Mouse (Mus musculus): ENCODE data around the gene Gpr153. TPM values are rescaled to one million over a fixed set of nuclear protein-coding genes. Genes with fewer than 3 reads are reported as not detected.
A peak's percentile ranks its signal among the peaks of the same experiment; 100 is the strongest.

The Gpr153 gene
- polyA plus RNA-seq, 1 experiment from 2014 or later: 11.2 TPM

DNA sequence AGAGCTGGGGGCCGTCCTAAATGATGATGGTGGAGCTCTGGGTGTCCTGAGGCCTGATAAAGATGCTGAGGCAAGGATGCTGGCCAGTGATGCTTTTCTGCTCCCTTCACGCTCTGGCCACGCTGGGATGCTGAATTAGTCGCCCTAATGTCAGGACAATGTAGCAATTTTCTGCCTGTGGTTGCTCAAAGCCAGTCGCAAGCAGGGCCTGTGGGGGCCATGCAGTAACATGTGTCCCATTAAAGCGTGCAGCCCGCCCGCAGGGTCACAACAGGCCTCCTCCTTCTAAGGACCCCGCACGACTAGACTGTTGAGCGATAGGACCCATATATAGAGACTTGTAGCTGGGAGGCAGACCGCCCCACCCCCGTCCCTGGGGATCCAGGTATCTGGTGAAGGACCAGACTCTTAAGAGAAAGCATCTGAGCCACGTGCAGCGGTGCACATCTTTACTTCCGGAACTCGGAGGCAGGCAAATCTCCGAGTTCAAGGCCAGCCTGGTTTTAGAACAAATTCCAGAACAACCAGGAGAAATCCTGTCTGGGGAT, 14.4 kb downstream of the Gpr153 start:
- no peak overlapping the region for H3K27ac ChIP-seq
- no peaks in the 10 kb centered on the region for H3K9me3 ChIP-seq (replicated peaks)
- H3K4me2 ChIP-seq: no peak overlapping the region
- no peak overlapping the region for H3K9ac ChIP-seq
- peaks cover 91% of the 10 kb centered on the region for H3K27me3 ChIP-seq
- no peak overlapping the region for H3K4me3 ChIP-seq
- peaks cover 19% of the 10 kb centered on the region for H3K4me1 ChIP-seq (replicated peaks)
- WGBS: 56% methylated on average over 18 of the region's 18 CpGs
- ATAC-seq (replicated peaks; ENCODE audit: insufficient number of reproducible peaks, insufficient read depth, low FRiP score, low read depth): no peak
- H3K36me3 ChIP-seq: no peaks in the 10 kb centered on the region

GRCm38 (mm10) chr4:152290385-152290784, 16.4 kb downstream of the Gpr153 start:
- Histone ChIP-seq H3K27ac (no peak overlapping the region), H3K9ac (no peak overlapping the region)
- WGBS: 1% methylated on average over 39 of the region's 39 CpGs

DNA sequence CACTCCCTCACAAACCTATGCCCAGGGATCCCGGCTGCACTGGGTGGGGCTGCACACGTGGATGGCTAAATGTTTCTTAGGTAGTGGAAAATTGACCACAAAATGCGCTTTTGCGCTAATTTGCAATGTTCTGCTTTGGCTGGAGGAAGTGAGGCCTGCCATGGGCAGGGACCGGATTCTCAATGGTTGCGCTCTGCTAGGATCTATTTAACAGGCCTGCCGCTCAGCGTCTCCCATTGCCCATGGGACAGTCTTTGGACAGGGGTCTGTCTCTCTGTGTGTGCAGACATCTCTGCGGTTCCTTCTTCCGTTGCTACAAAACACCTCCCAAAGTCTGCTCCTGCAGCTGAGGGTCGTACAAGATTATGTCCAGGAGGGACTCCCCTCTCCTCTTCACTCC, 17.0 kb downstream of the Gpr153 start:
- peaks cover 74% of the 10 kb centered on the region for H3K27me3 ChIP-seq
- H3K9me3 ChIP-seq (replicated peaks): no peaks in the 10 kb centered on the region
- no peak overlapping the region for H3K4me2 ChIP-seq
- H3K4me3 ChIP-seq: no peak overlapping the region; the same call in 1 of the 2 replicates
- H3K36me3 ChIP-seq: no peaks in the 10 kb centered on the region
- peaks cover 23% of the 10 kb centered on the region for H3K4me1 ChIP-seq (replicated peaks)
- H3K9ac ChIP-seq: no peak overlapping the region
- ATAC-seq (replicated peaks; ENCODE audit: insufficient number of reproducible peaks, insufficient read depth, low FRiP score, low read depth): no peak
- H3K27ac ChIP-seq: no peak overlapping the region
- 26% methylated on average over 11 of the region's 11 CpGs for WGBS

More at GRCm38 (mm10) chr4:152290385-152290784, 16.4 kb downstream of the Gpr153 start:
- Histone ChIP-seq H3K4me3 (peak overlapping the region; percentile 24), H3K27me3 (peaks cover 80% of the 10 kb centered on the region), H3K4me1 (replicated peaks) (peaks cover 19% of the 10 kb centered on the region), H3K36me3 (no peaks in the 10 kb centered on the region), H3K9me3 (replicated peaks) (no peaks in the 10 kb centered on the region), H3K4me2 (peak overlapping the region; percentile 30; the same call in 1 of the 2 replicates)
- no peak for ATAC-seq (replicated peaks; ENCODE audit: insufficient number of reproducible peaks, insufficient read depth, low FRiP score, low read depth)

DNA sequence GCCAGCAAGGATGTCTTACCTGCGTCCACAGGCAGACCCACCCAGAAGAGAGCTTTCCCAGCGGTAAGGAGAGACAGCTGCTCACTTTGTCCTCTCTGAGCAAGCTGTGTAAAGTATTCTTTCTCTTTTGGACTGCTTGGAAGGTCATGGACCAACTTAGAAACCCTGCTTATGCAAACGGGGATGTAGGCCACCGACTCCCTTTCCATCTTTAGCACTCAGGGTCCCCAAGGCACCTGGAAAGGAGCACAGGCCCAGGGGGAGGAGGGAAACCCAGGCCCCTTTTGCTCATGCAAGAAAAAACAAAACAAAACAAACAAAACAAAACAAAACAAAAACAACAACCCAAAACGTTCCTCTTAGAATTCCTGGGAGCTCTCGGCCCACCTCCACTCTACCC, 17.5 kb downstream of the Gpr153 start, which contains the start of gene Hes3:
Gene Hes3 (minus strand): TSS at position 101 of the 400 bp plus-strand sequence.
- Histone ChIP-seq H3K4me2 (peak within 1 kb of the TSS; percentile 30; the same call in 1 of the 2 replicates), H3K36me3 (no peaks in the 10 kb centered on the region), H3K9ac (no peak within 1 kb of the TSS), H3K9me3 (replicated peaks) (no peaks in the 10 kb centered on the region), H3K27ac (no peak within 1 kb of the TSS), H3K4me1 (replicated peaks) (peaks cover 21% of the 10 kb centered on the region), H3K27me3 (peaks cover 68% of the 10 kb centered on the region), H3K4me3 (peak within 1 kb of the TSS; percentile 24)
- ATAC-seq (replicated peaks; ENCODE audit: insufficient number of reproducible peaks, insufficient read depth, low FRiP score, low read depth): no peak
- 29% methylated on average over 6 of the region's 6 CpGs for WGBS

DNA sequence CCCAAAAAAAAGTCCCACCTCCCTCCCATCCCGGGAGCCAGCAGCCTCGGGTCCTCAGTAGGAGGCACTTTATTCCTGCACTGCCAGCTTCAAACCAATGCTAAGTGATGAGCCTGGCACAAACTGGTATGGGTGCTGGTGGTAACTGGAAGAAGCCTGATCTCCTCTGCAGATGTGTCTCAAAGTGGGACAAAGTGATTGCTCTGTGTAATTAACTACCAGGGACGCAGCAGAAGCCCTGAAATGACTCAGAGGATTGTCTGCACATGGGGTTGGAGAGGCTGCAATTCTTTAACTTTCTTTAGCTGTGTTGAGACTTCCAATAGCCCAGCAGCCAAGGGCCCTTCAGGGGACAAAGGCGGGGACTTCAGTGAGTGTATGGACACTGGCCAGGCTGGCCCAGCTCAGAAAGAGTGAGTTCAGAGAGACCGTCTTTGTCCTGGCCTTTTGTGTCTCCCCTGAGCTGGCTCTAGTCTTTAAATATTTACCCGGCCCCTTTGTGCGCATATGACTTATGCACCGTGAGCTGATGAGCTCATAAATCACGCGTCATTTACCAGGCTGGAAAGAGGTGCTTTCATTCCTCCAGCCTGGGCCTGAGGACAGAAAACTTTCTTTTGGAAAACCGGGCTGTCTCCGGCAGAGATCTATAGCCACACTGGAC, 18.2 kb downstream of the Gpr153 start:
- Histone ChIP-seq H3K9me3 (replicated peaks) (no peaks in the 10 kb centered on the region), H3K4me2 (no peak overlapping the region), H3K4me1 (replicated peaks) (peaks cover 17% of the 10 kb centered on the region), H3K27me3 (peaks cover 62% of the 10 kb centered on the region), H3K36me3 (no peaks in the 10 kb centered on the region), H3K9ac (no peak overlapping the region), H3K4me3 (no peak overlapping the region), H3K27ac (no peak overlapping the region)
- no peak for ATAC-seq (replicated peaks; ENCODE audit: insufficient number of reproducible peaks, insufficient read depth, low FRiP score, low read depth)
- WGBS: 43% methylated on average over 12 of the region's 12 CpGs

GRCm38 (mm10) chr4:152294188-152294929, 20.3 kb downstream of the Gpr153 start:
- H3K27ac ChIP-seq: peak overlapping the region; percentile 24; the same call in 1 of the 2 replicates
- no peak overlapping the region for H3K4me3 ChIP-seq
- H3K36me3 ChIP-seq: no peaks in the 10 kb centered on the region
- H3K4me2 ChIP-seq: no peak overlapping the region
- H3K9ac ChIP-seq: no peak overlapping the region
- WGBS: 48% methylated on average over 10 of the region's 10 CpGs
- peaks cover 46% of the 10 kb centered on the region for H3K27me3 ChIP-seq
- peaks cover 32% of the 10 kb centered on the region for H3K4me1 ChIP-seq (replicated peaks)
- no peaks in the 10 kb centered on the region for H3K9me3 ChIP-seq (replicated peaks)
- ATAC-seq (replicated peaks; ENCODE audit: insufficient number of reproducible peaks, insufficient read depth, low FRiP score, low read depth): no peak

DNA sequence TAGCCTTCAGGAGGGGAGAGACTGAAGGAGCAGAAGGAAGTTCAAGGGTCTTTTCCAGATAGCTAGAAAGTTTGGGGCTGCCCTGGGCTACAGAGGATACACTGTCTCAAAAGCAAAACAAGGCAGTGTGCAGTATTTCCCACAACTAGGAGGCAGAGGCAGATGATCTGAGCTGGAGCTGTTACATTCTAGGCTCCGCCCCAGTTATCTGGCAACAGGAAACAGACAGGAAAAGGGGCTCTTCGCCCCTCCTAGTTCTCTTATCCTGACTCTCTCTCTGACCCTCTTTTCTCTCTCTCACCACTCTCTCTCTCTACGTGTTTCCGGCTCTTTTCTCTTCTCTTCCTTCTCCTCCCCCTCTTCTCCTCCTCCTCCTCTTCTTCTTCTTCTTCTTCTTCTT, 21.9 kb downstream of the Gpr153 start:
- Histone ChIP-seq H3K27me3 (peaks cover 32% of the 10 kb centered on the region), H3K4me3 (no peak overlapping the region), H3K36me3 (peaks cover 12% of the 10 kb centered on the region; the same call in 1 of the 2 replicates), H3K4me1 (replicated peaks) (peaks cover 26% of the 10 kb centered on the region), H3K27ac (peak overlapping the region; percentile 43), H3K9me3 (replicated peaks) (no peaks in the 10 kb centered on the region), H3K4me2 (peak overlapping the region; percentile 14; the same call in 1 of the 2 replicates), H3K9ac (no peak overlapping the region)
- WGBS: 29% methylated on average over 4 of the region's 4 CpGs
- ATAC-seq (replicated peaks; ENCODE audit: insufficient number of reproducible peaks, insufficient read depth, low FRiP score, low read depth): no peak

DNA sequence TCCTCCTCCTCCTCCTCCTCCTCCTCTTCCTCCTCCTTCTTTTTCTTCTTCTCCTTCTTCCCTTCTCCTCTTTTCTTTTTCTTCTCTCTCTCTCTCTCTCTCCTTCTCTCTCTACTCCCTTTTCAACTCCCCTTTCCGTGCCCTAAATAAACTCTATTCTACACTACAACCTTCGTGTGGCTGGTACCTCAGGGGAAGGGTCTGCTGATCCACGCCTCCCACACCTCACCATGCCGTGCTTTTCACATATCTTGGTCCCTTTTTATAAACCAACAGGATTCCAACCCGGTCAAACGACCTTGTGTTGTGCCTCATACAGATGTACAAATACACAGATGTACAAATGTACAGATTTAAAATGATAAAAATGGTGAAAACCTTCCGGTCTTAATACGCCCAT, 22.3 kb downstream of the Gpr153 start:
- Histone ChIP-seq H3K36me3 (peaks cover 12% of the 10 kb centered on the region; the same call in 1 of the 2 replicates), H3K27me3 (peaks cover 27% of the 10 kb centered on the region), H3K4me2 (peak overlapping the region; percentile 74), H3K27ac (peak overlapping the region; percentile 84), H3K4me3 (peak overlapping the region; percentile 96), H3K4me1 (replicated peaks) (peaks cover 26% of the 10 kb centered on the region), H3K9me3 (replicated peaks) (no peaks in the 10 kb centered on the region), H3K9ac (peak overlapping the region; percentile 63)
- ATAC-seq (replicated peaks; ENCODE audit: insufficient number of reproducible peaks, insufficient read depth, low FRiP score, low read depth): no peak
- WGBS: 13% methylated on average over 8 of the region's 8 CpGs

- peak within 1 kb of the TSS; percentile 91 for H3K4me2 ChIP-seq
- H3K36me3 ChIP-seq: peaks cover 12% of the 10 kb centered on the region; the same call in 1 of the 2 replicates
- H3K4me1 ChIP-seq (replicated peaks): peaks cover 26% of the 10 kb centered on the region
- H3K4me3 ChIP-seq: peak within 1 kb of the TSS; percentile 96
- peaks cover 19% of the 10 kb centered on the region for H3K27me3 ChIP-seq
- ATAC-seq (replicated peaks; ENCODE audit: insufficient number of reproducible peaks, insufficient read depth, low FRiP score, low read depth): peak; percentile 98
- WGBS: under 1% methylated on average over 119 of the region's 119 CpGs
- H3K9me3 ChIP-seq (replicated peaks): no peaks in the 10 kb centered on the region
- H3K9ac ChIP-seq: peak within 1 kb of the TSS; percentile 97
- peak within 1 kb of the TSS; percentile 84 for H3K27ac ChIP-seq
Observed at GRCm38 (mm10) chr4:152296874-152297861, 23.1 kb downstream of the Gpr153 start, which contains the start of gene Icmt. Gene Icmt, plus strand, starts transcription at chr4:152297227.

DNA sequence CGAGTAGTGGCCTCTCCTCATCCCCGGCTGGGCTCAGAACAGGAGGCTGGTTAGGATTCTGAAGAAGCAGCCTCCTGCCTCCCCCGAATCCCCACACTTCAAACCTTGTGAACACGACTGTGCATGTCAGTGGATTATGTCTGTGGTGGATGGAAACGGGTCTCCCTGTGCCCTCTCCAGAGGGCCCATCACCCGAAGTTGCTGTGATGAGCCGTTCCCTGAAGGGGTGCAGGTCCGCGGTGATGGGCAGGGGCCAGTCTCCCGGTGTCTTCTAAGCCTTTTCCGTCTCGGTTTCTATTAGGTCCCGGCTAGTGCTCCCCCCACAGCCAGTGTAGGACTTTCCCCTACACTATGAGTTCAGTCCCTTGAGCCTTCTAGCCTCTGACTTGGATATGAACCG, 24.8 kb downstream of the Gpr153 start:
- peaks cover 26% of the 10 kb centered on the region for H3K4me1 ChIP-seq (replicated peaks)
- 79% methylated on average over 14 of the region's 14 CpGs for WGBS
- ATAC-seq (replicated peaks; ENCODE audit: insufficient number of reproducible peaks, insufficient read depth, low FRiP score, low read depth): no peak
- no peaks in the 10 kb centered on the region for H3K9me3 ChIP-seq (replicated peaks)
- H3K9ac ChIP-seq: no peak overlapping the region
- no peak overlapping the region for H3K4me2 ChIP-seq
- peaks cover 21% of the 10 kb centered on the region; the same call in 1 of the 2 replicates for H3K36me3 ChIP-seq
- H3K4me3 ChIP-seq: no peak overlapping the region
- H3K27ac ChIP-seq: no peak overlapping the region
- 0 out of 2 replicates have a peak, but pooled peaks cover 3% of the 10 kb centered on the region for H3K27me3 ChIP-seq

Data from heart, embryonic 15.5 days (tissue).